Mouse (Mus musculus) CH12.LX (cell line): ENCODE data around the gene Spata9. TPM values are rescaled to one million over a fixed set of nuclear protein-coding genes. Genes with fewer than 3 reads are reported as not detected.

ENCODE experiments used
- DNase-seq: peaks from one replicate; pipeline ENCODE4 v3.0.0-alpha.2; 2013; ENCODE audit errors: extremely low read depth
- H3K27ac ChIP-seq: 2 replicates; pipeline ENCODE4 v1.5.1; 2012; ENCODE audit warnings: low read depth, mild to moderate bottlenecking, control low read depth, moderate library complexity; ENCODE audit not compliant: insufficient read depth
- H3K27me3 ChIP-seq: replicated peaks from 2 replicates; pipeline ENCODE3; 2012; ENCODE audit warnings: inconsistent platforms
- H3K36me3 ChIP-seq, 2 experiments: replicated peaks in 1 of 2; 2 replicates each; pipeline versions ENCODE3 to v1.6.1; 2012; ENCODE audit warnings: inconsistent platforms in 1 of 2, low read length in 1 of 2, mild to moderate bottlenecking in 1 of 2, mixed read lengths in 1 of 2, moderate library complexity in 1 of 2; ENCODE audit not compliant: control insufficient read depth in 1 of 2, insufficient read depth in 1 of 2
- H3K4me1 ChIP-seq, 2 experiments: 2 replicates each; pipeline ENCODE4 v1.6.1; 2012; ENCODE audit warnings: inconsistent platforms in 1 of 2, moderate library complexity in 1 of 2; ENCODE audit not compliant: insufficient read depth in 2 of 2, control insufficient read depth in 1 of 2
- H3K4me2 ChIP-seq: 2 replicates; pipeline ENCODE4 v1.6.1; 2012; ENCODE audit warnings: low read depth, mild to moderate bottlenecking, control low read depth; ENCODE audit not compliant: poor library complexity, insufficient read depth, severe bottlenecking
- H3K4me3 ChIP-seq, 3 experiments: fragments of 150-350 bp in 1 of 3; sonication (generic) in 1 of 3; replicated peaks in 1 of 3; 2 replicates each; pipeline versions ENCODE3 to v1.5.1; 2011 to 2012; ENCODE audit warnings: low read depth in 2 of 3, low read length in 2 of 3, mild to moderate bottlenecking in 2 of 3, moderate library complexity in 2 of 3, control low read depth in 1 of 3, improper control_type of control experiment in 1 of 3, inconsistent platforms in 1 of 3, mixed read lengths in 1 of 3; ENCODE audit not compliant: poor library complexity in 1 of 3
- H3K79me2 ChIP-seq: replicated peaks from 2 replicates; pipeline ENCODE4 v1.6.1; 2012; ENCODE audit warnings: mild to moderate bottlenecking, moderate library complexity; ENCODE audit not compliant: control insufficient read depth, poor library complexity, insufficient read depth, severe bottlenecking; ENCODE audit errors: extremely low read depth
- H3K9ac ChIP-seq: 2 replicates; pipeline ENCODE4 v1.6.1; 2012; ENCODE audit warnings: low read depth, mild to moderate bottlenecking, control low read depth, moderate library complexity; ENCODE audit not compliant: insufficient read depth
- H3K9me3 ChIP-seq: replicated peaks from 2 replicates; pipeline ENCODE3; 2012; ENCODE audit warnings: low read length, inconsistent platforms, mixed read lengths
- CHD1 ChIP-seq: IDR thresholded peaks from 2 replicates; pipeline ENCODE4 v1.6.1; 2012; ENCODE audit warnings: low read depth, low read length, improper control_type of control experiment, inconsistent platforms
- CHD2 ChIP-seq: IDR thresholded peaks from 2 replicates; pipeline ENCODE4 v1.6.1; 2011; ENCODE audit warnings: low read length, improper control_type of control experiment
- CTCF ChIP-seq, 2 experiments: IDR thresholded peaks in 1 of 2; conservative IDR thresholded peaks in 1 of 2; 2 replicates each; pipeline ENCODE4 v1.5.1; 2011 to 2012; ENCODE audit warnings: low read depth in 2 of 2, low read length in 2 of 2, improper control_type of control experiment in 1 of 2, inconsistent platforms in 1 of 2, mild to moderate bottlenecking in 1 of 2, moderate library complexity in 1 of 2
- E2F4 ChIP-seq: IDR thresholded peaks from 2 replicates; pipeline ENCODE4 v1.6.1; 2011; ENCODE audit warnings: low read depth, low read length, improper control_type of control experiment; ENCODE audit not compliant: insufficient replicate concordance
- ELF1 ChIP-seq: IDR thresholded peaks from 2 replicates; pipeline ENCODE4 v1.6.1; 2014; ENCODE audit warnings: low read depth, mild to moderate bottlenecking, inconsistent platforms, low read length, improper control_type of control experiment
- EP300 ChIP-seq: IDR thresholded peaks from 2 replicates; pipeline ENCODE4 v1.6.1; 2011; ENCODE audit warnings: low read length, improper control_type of control experiment
- JUND ChIP-seq: conservative IDR thresholded peaks from 2 replicates; pipeline ENCODE4 v1.6.1; 2011; ENCODE audit warnings: low read depth, low read length, improper control_type of control experiment
- KAT2A ChIP-seq: IDR thresholded peaks from 2 replicates; pipeline ENCODE4 v1.6.1; 2012; ENCODE audit warnings: low read length, improper control_type of control experiment, inconsistent platforms; ENCODE audit not compliant: insufficient replicate concordance
- MAFK ChIP-seq: IDR thresholded peaks from 2 replicates; pipeline ENCODE4 v1.6.1; 2011; ENCODE audit warnings: low read length, improper control_type of control experiment; ENCODE audit not compliant: insufficient replicate concordance
- MEF2A ChIP-seq: IDR thresholded peaks from 2 replicates; pipeline ENCODE4 v1.6.1; 2014; ENCODE audit warnings: low read depth, mild to moderate bottlenecking, inconsistent platforms, low read length, improper control_type of control experiment, borderline replicate concordance
- MXI1 ChIP-seq: IDR thresholded peaks from 2 replicates; pipeline ENCODE4 v1.6.1; 2011; ENCODE audit warnings: mild to moderate bottlenecking, low read depth, low read length, improper control_type of control experiment
- NELFE ChIP-seq: IDR thresholded peaks from 2 replicates; pipeline ENCODE4 v1.6.1; 2011; ENCODE audit warnings: low read depth, low read length, improper control_type of control experiment
- POLR2A ChIP-seq: IDR thresholded peaks from 2 replicates; pipeline ENCODE4 v1.6.1; 2011; ENCODE audit warnings: low read depth, mild to moderate bottlenecking, improper control_type of control experiment, low read length
- RAD21 ChIP-seq: IDR thresholded peaks from 2 replicates; pipeline ENCODE4 v1.6.1; 2011; ENCODE audit warnings: low read depth, mild to moderate bottlenecking, low read length, improper control_type of control experiment, moderate library complexity
- RCOR1 ChIP-seq: conservative IDR thresholded peaks from 2 replicates; pipeline ENCODE4 v1.6.1; 2012; ENCODE audit warnings: low read depth, mild to moderate bottlenecking, inconsistent platforms, low read length, improper control_type of control experiment
- SIN3A ChIP-seq: IDR thresholded peaks from 2 replicates; pipeline ENCODE4 v1.6.1; 2012; ENCODE audit warnings: low read length, improper control_type of control experiment, inconsistent platforms
- SMC3 ChIP-seq: IDR thresholded peaks from 2 replicates; pipeline ENCODE4 v1.6.1; 2011; ENCODE audit warnings: low read depth, low read length, improper control_type of control experiment
- TBP ChIP-seq: conservative IDR thresholded peaks from 2 replicates; pipeline ENCODE4 v1.6.1; 2011; ENCODE audit warnings: low read depth, low read length, improper control_type of control experiment
- TCF12 ChIP-seq: IDR thresholded peaks from 2 replicates; pipeline ENCODE4 v1.6.1; 2014; ENCODE audit warnings: low read depth, mild to moderate bottlenecking, inconsistent platforms, low read length, improper control_type of control experiment
- USF1 ChIP-seq: IDR thresholded peaks from 2 replicates; pipeline ENCODE4 v1.6.1; 2014; ENCODE audit warnings: low read depth, mild to moderate bottlenecking, inconsistent platforms, low read length, improper control_type of control experiment
- ZC3H11A ChIP-seq: IDR thresholded peaks from 2 replicates; pipeline ENCODE4 v1.6.1; 2012; ENCODE audit warnings: low read depth, mild to moderate bottlenecking, inconsistent platforms, low read length, improper control_type of control experiment
- ZKSCAN1 ChIP-seq: IDR thresholded peaks from 2 replicates; pipeline ENCODE4 v1.6.1; 2012; ENCODE audit warnings: low read depth, inconsistent platforms, low read length, improper control_type of control experiment, borderline replicate concordance
- dilution Hi-C: fragments of 300-500 bp; cut with MboI; formaldehyde crosslinking; loops from 2 replicates; pipeline ENCODE4 v1.14.3; 2020; ENCODE audit warnings: low sequenced_read_pairs; ENCODE audit not compliant: extremely low pct_unique_long_range_greater_than_20kb, extremely low pct_ligation_motif_present
- in situ Hi-C: fragments of 300-500 bp; cut with MboI; formaldehyde crosslinking; loops from 3 replicates; pipeline ENCODE4 v1.14.3; 2019; ENCODE audit warnings: low sequenced_read_pairs, low pct_ligation_motif_present, low pct_unique_long_range_greater_than_20kb, mixed read lengths
- polyA plus RNA-seq: library from polyadenylated mRNA; unstranded; fragments of >175 nt; gene quantifications from 2 replicates; pipeline ENCODE4 v1.2.1, GENCODE M21; 2012; ENCODE audit warnings: low read depth; ENCODE audit not compliant: insufficient read length
- total RNA-seq, 2 experiments: library from RNA; depleted of rRNA; stranded (reverse); fragments of 300-350 nt in 1 of 2; fragments of >200 nt in 1 of 2; gene quantifications; 2 replicates each; pipeline ENCODE4 v1.2.3; 2012 to 2014

Spata9 gene
- total and polyA plus RNA-seq, 3 experiments: 0.36 TPM; not detected in 2

GRCm38 (mm10) chr13:76014511-76014910, 47.6 kb downstream of the Spata9 start:
- Histone ChIP-seq H3K36me3 (peaks cover 0 to 8% of the 10 kb centered on the region in 2 experiments), H3K27me3 (no peaks in the 10 kb centered on the region), H3K4me3 (no peak overlapping the region), H3K27ac (no peak overlapping the region), H3K4me1 (peaks cover 0 to 3% of the 10 kb centered on the region in 2 experiments; a peak in 1 of 4 replicates), H3K4me2 (no peak overlapping the region), H3K9me3 (no peaks in the 10 kb centered on the region), H3K79me2 (peaks cover 15% of the 10 kb centered on the region; the same call in 1 of the 2 replicates), H3K9ac (no peak overlapping the region)
- dilution Hi-C loops (no loop called here), in situ Hi-C loops (no loop called here)
- TF ChIP-seq ZKSCAN1 (no peak), CTCF (conservative IDR thresholded peaks at IDR 0.05 in 1 of 2, IDR thresholded peaks at IDR 0.05 in 1 of 2; ENCODE audit: low read depth in 2 of 2, low read length in 2 of 2) (no peak), RAD21 (no peak), MXI1 (no peak), NELFE (no peak), MEF2A (no peak), POLR2A (no peak)
- no peak for DNase-seq

GRCm38 (mm10) chr13:76017465-76017864, 50.5 kb downstream of the Spata9 start:
- peaks cover 15% of the 10 kb centered on the region; the same call in 1 of the 2 replicates for H3K79me2 ChIP-seq
- no peaks in the 10 kb centered on the region for H3K9me3 ChIP-seq
- peak; percentile 38 for DNase-seq
- TF ChIP-seq RCOR1 (no peak), SMC3 (no peak), USF1 (no peak)
- dilution Hi-C loops (no loop called here), in situ Hi-C loops (no loop called here)
- peak overlapping the region; percentile 68; the same call in 1 of the 2 replicates for H3K4me2 ChIP-seq
- no peaks in the 10 kb centered on the region for H3K27me3 ChIP-seq
- H3K9ac ChIP-seq: peak overlapping the region; percentile 84
- H3K36me3 ChIP-seq: peaks cover 0 to 5% of the 10 kb centered on the region in 2 experiments
- H3K4me1 ChIP-seq: peaks cover 0 to 15% of the 10 kb centered on the region in 2 experiments; a peak in 2 of 4 replicates
- H3K27ac ChIP-seq: no peak overlapping the region
- peak overlapping the region; percentile 60 to 81 (median 80) for H3K4me3 ChIP-seq

GRCm38 (mm10) chr13:76017974-76018843, 51.3 kb downstream of the Spata9 start, which contains the start of gene Rfesd:
TSS of gene Rfesd (minus strand) at chr13:76018719.
- peak; percentile 98 for DNase-seq
- Histone ChIP-seq H3K4me3 (peak within 1 kb of the TSS; percentile 76 to 81 (median 80)), H3K79me2 (peaks cover 11% of the 10 kb centered on the region; the same call in 1 of the 2 replicates), H3K4me1 (peaks cover 0 to 15% of the 10 kb centered on the region in 2 experiments; a peak in 2 of 4 replicates), H3K27me3 (no peaks in the 10 kb centered on the region), H3K27ac (peak within 1 kb of the TSS; percentile 74), H3K4me2 (peak within 1 kb of the TSS; percentile 82), H3K9me3 (no peaks in the 10 kb centered on the region), H3K36me3 (peaks cover 0 to 3% of the 10 kb centered on the region in 2 experiments), H3K9ac (peak within 1 kb of the TSS; percentile 84)
- in situ Hi-C loops (no loop called here), dilution Hi-C loops (no loop called here)
- peak; percentile 72 for TF ChIP-seq SIN3A
- TF ChIP-seq CTCF (conservative IDR thresholded peaks at IDR 0.05 in 1 of 2, IDR thresholded peaks at IDR 0.05 in 1 of 2; ENCODE audit: low read depth in 2 of 2, low read length in 2 of 2): no peak
- TF ChIP-seq RAD21: no peak
- peak; percentile 97 for TF ChIP-seq NELFE
- TF ChIP-seq RCOR1: no peak
- TF ChIP-seq JUND: no peak
- peak; percentile 81 for TF ChIP-seq TBP
- no peak for TF ChIP-seq ZC3H11A
- peak; percentile 94 for TF ChIP-seq ELF1
- TF ChIP-seq POLR2A: peak; percentile 97
- TF ChIP-seq ZKSCAN1: no peak
- peak; percentile 98 for TF ChIP-seq CHD2
- peak; percentile 94 for TF ChIP-seq USF1
- TF ChIP-seq MAFK: no peak
- TF ChIP-seq CHD1: no peak
- no peak for TF ChIP-seq E2F4
- TF ChIP-seq TCF12: peak; percentile 89
- no peak for TF ChIP-seq EP300
- peak; percentile 61; the same call in 1 of the 2 replicates for TF ChIP-seq MEF2A
- TF ChIP-seq KAT2A: peak; percentile 75; the same call in 1 of the 2 replicates
